Mouse (Mus musculus) spleen, postnatal 14 days (tissue): ENCODE results near the gene Olfr553.
"Not testable (repeated sequence)": the region's sequence is repeated elsewhere in the genome, so short reads cannot be mapped to it uniquely, and the experiment has no call there.

Experiments used
- DNase-seq, 2 experiments: peaks; one replicate each; pipeline ENCODE4 v3.0.0; 2021 to 2022; ENCODE audit warnings: low spot score in 2 of 2

Olfr553 gene

DNA sequence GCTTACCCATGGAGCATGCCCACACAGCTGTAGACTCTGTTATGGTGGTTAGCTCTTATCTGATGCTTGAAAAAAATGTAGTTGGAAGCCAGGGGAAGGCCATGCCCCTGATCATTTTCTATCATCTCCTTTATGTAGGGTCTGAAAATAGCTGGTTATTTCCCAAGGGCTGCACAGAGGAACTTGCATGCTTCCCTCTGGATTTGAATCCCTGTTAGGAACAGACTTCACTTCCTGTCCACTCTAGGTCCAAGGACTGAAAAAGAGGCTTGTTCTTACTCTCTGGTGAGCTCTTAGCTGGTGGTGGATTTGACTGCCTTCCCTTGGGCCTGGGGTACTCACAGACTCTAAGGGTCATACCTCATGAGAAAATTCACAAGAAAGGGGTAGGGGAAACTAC, at the start of gene Olfr553:
Gene Olfr553, minus strand, starts transcription at position 101 of the 400 bp plus-strand sequence.
- no peak for DNase-seq

DNA sequence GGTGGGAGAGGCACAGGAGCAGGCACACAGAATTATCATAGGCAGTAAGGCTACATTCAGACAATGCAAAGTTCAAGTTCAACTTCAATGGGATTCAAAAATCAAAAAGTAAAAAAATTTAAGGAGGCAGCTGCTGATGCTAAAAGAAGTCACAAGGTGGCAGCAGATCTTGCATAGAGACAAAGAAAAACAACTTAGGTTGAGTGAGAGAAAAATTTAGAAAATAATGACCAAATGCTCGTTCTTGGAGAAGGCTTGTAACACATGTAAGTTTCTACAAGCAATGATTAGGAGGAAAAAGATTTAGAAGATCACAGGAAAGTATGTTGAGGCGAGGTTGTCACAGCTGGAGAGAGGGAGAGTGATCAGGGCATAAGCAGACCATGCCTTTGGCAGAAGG, 47.4 kb upstream of the Olfr553 start:
- no peak for DNase-seq

DNA sequence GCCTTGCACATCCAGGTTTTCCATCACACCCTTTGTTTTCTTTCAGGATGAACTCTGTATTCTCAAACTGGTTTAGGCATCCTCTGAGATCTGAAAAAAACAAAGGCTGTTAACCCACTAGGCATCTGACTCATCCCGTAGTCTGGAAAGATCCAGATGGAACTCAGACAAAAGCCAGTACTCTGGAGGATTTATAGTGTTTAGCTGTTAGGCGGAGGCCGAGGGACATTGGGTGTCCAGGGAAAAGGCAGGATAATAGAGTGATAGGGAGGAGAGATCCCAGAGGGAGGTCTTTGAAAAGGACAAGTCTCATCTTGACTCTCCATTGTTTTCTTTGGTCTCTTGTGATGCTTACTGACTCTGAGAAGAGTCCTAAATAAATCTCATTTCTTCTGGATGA, 46.6 kb upstream of the Olfr553 start, which contains the start of gene Olfr556:
Gene Olfr556, plus strand, starts transcription at position 301 of the 400 bp plus-strand sequence.
- DNase-seq: no peak

DNA sequence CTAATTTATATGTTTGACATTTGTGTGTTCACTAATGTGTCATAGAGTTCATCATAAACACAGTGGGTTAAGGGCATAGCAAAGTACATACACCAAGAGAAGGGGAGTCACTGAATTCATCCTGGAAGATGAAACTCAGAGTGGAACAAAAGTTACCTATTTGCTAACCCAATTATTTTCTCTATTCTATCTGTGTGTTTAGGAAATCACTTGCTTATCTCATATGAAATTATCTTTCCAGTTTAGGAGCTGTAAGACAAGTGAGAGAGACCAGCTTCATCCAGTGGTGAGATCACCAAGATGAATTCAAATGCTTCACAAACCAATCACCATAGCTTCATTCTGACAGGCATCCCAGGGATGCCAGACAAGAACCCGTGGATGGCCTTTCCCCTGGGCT, 40.5 kb upstream of the Olfr553 start, which contains the start of gene Olfr555:
Gene Olfr555, plus strand, starts transcription at position 301 of the 400 bp plus-strand sequence.
- no peak for DNase-seq

DNA sequence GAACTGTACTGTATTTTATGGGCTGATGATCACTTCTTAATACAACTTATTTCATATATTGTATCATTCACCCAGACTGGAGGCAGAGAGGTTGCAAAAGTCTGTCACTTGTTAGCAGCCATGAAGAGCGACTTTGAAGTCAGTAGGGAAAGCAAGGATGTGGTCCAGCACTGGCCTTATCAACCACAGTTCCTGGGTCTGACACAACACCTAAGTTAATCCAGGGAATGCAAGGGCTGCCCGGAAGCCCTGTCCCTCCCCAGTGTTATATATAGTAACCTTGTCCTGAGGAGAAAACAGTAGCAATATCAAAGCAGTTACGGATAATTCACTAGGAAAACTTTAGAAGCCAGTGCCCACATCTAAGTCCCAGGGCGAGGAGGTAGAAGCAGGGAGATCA, 26.9 kb upstream of the Olfr553 start:
- DNase-seq: not testable (repeated sequence)

DNA sequence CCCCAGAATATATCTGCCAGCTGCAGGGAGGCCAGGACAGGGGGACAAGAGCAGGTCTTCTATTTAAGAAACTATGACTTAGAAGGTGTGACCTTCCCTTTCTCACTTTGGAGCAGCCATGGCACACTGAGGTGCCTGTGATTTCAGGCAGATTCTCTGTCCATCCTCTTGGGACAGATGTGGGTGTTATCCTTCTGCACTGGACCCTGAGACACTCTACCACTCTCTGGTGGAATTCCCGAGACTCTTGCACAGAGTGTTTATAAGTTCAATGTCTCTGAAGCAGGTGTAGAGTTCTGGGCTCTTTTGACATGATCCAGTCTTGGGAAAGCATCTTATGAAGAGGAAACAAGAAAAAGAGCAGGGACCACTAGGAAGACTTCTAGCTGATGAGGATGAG, 20.1 kb upstream of the Olfr553 start, which contains the start of gene Olfr554:
Gene Olfr554, plus strand, starts transcription at position 301 of the 400 bp plus-strand sequence.
- no peak for DNase-seq

DNA sequence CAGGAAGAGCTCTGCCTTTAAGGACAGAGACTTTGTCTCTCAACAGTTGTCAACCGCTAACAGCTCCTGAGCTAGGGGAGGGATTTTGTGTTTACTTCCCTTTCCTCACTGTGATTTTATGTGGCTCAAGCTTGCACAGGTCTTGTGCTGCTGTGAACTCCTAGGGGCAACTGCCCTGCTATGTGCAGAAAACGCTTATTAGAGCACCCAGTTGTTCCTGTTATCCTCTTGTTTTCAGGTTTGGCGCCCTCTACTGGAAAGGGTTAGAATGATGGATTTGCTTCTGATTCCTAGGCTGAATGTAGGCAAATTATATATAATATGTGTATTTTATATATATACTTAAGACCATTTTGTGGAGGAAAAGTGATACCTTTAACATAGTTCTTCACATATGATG, 18.6 kb upstream of the Olfr553 start:
- peak in 1 of 2 experiments; percentile 19 for DNase-seq

DNA sequence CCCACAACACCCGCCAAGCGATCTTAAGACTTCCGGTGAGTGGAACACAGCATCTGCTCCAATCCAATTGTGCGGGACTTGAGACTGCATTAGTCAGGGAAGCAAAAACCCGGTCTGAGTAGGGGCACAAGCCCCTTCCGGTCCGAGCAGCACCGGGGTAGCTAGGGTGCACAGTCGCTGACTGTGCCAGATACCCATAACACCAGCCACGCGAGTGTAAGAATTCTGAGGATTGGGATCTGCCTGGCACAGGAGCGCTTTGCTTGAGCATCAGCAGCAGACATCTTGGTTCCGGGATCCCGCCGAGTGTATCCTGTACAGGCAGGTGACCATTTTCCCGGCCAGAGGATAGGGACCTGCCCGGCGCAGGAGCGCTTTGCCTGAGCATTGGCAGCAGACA, 2.4 kb upstream of the Olfr553 start:
- DNase-seq: not testable (repeated sequence)

DNA sequence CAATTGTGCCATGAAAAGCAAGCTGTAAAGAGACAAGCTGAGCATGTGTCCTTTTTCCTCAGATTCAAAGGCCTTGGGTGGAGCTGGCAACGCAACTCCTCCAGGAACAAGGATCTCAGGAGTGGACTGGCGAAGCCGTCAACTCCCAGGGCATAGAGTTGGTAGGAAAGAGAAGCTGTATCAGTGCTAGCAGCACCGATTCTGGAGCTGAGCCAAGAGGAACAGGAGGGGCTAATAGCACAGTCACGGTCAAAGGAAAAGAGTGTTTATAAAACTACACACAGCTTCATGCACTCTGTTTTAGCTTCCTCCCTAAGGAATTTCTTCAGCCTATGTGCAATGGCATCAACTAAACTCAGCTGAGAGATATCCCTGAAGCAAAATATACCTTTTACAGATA, 1.6 kb upstream of the Olfr553 start:
- no peak for DNase-seq

DNA sequence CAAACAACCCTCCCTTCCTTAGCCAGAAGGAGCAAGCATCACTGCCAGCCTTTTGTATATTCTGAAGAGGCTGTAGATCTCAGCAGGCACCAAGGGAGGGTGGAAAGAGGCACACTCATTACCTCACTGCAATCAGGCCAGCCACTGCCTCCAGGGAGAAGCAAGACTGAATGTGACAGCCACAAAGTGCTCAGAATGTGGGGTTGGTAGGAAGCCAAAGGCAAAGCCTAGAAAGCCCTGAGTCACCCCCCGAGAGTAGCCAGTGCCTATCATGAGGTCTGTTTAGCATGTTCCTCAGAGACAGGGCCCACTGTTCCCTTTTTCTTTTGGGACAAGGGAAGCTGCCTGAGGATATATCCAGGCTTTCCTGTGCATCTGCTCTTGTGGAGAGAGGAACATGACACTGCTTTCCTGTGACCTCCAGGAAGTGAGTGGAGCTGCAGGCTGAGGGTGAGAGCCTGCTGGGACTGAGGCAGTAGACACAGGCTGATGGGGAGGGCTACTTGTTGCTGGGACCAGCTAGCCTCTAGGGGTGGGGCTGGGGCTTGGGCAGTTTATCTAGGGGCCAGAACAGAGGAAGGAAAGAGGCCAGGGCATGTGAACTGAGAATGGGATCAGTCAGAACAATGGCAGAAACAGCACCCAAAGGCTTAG, 20.5 kb downstream of the Olfr553 start, which contains the start of gene Olfr552:
Gene Olfr552, plus strand, starts transcription at position 393 of the 654 bp plus-strand sequence.
- DNase-seq: no peak

DNA sequence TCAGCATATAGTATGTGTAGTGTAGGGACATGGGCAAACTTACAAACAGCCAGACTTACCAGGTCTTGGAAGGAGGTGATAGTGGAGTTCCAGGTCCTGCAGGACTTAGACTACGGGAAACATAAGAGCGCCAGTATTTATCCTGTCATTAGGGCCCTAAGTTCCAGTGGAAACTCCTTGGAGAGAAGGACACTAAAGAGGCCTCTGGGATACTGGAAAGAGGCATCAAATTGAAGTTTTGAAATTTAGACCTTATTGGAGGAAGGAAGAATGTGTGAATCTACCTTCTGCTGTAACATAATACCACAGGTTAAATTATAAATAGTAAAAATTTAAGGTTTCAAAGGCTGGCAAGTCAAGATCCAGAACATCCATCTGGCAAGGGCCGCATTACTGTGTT, 26.2 kb downstream of the Olfr553 start, which contains the start of gene Olfr551:
Gene Olfr551, minus strand, starts transcription at position 101 of the 400 bp plus-strand sequence.
- no peak for DNase-seq

DNA sequence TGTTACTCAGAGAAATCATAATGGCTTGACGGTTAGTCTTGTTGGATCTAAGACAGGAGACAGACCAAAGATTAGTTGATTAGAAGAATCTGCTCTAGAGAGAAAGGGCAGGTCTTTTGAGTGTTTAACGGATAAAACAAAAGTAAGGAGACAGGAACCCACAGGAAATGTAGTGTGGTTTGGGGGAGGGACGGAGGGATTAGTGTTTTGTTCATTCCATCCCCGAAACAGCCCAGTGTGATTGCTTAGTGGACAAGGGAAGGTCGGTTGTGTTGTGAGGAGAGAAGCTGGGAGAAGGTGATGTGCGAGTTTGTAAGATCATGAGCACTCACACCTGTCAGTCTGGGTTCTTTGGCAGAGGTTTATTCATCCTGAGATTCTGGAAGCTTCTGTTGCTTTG, 42.0 kb downstream of the Olfr553 start:
- no peak for DNase-seq

DNA sequence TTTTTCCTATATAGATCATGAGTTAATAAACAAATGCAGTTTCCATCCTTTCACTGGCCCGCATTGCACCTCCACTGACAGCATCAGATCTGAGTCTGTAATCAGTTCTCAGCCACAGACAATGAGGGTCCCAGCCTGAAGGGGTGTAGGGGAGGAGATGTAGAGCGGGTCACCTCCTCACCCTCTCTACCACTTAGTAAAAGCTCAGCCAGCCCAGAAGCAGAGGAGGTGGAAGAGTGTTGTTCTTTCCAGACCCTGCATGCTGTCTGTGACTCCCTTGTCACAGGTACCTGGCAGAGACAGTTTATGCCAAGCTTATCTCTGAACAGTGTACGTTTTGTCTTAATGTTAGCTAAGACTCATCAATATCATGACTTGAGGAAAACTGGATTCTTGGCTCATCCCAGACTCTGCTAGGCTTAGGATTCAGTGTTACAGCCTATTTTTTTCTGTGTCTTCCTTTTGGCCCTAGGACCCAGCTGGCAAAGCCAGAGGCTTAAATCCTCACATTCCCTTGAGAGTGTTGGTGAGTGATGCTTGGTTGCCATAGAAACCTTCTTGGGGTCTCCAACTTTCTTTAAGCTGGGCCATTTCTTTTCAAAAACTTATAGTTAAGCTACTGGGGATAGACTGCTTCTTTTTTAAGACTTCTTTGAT, 44.7 kb downstream of the Olfr553 start:
- no peak for DNase-seq

DNA sequence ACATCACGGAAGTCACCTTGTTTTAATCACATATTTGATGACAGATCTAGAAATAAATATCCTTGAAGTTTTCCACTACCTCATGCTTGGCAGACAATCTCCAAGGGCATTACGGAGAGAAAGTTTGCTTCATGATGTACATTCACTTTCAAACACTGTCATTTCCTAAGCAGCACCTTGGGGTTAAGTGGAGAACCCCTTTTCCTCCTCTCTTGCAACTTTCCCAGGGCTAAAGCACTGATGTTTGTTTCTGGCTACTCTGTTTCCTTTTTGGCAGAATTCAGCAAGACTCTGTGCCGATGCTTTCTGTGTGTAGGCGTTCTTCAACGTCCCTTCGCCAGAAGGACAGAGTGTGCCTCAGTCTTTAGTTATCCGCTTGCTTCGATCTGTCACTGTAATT, 46.9 kb downstream of the Olfr553 start, which contains the start of gene Olfr550:
Gene Olfr550, plus strand, starts transcription at position 301 of the 400 bp plus-strand sequence.
- no peak for DNase-seq

DNA sequence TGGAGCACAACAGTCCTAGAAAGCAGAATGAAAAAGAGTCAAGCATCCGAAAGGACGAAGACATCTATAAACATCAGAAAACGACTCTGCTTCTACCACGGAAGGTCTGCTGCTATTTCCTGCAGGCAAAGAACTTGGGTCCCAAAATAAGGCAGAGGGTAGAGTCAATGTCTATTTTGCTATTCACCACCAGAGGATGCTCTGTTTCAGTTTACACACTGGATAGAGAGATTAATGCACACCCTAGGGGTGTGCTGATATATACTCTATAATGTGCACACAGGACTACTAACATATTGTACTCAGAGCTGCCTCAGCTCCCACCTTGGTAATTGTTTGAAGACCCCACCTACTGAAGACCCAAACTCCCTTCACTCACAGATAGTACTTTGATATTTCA, 51.8 kb downstream of the Olfr553 start:
- no peak for DNase-seq

DNA sequence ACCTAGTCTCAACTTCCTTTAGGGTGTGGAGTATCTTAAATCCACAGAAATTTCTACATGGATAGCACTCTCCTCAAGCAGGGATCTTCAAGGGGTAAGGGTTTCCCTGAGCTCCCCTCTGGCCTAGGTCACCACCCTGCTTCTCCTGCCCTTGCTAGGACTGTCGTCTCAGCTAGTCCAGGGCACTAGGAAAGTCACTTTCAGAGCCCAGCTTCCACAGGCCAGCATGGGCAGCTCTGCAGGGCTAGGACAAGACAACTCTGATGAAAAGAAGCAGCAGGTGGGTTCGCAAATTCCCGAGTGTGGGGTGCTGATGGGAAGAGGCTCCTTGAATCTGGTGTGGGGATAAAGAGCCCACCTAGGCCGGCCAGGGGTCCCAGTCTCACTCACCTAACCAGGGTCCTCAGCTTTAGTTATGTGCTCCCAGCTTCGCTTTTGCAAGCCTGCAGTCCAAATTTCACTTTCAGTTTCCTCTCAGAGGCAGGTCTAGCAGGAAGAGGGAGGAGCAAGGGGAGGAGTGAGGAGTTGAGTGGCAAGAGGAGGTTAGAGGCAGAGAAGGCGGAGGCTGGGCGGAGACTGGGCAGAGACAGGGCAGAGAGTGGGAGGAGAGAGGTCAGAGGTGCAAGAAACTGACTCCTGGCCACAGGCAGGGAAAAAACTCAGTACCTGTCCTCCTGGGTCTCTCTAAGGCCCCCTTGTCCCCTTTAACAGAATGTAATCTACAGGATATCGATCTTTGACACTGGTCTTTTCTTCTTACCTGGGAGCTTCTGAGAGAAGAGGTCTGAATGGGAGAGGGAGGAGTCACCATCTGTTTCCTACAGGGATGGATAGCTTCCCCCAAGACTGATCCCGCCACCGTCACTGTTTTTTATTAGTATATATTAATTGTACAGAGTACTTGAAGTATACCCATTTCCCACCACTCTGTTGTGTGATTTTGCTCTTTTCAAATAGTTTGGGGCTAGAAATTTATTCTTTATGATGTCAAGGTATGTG, 52.7 kb downstream of the Olfr553 start, which contains the start of gene Trim21:
Gene Trim21, minus strand, starts transcription at position 488 of the 999 bp plus-strand sequence.
- DNase-seq: peak; percentile 71 to 78
